Mouse (Mus musculus): ENCODE measurements around the gene Rnd3.

GRCm38 (mm10) chr2:51101187-51101586 is 47.7 kb downstream of the Rnd3 start:
- no peak for TF ChIP-seq POLR2A (IDR thresholded peaks at IDR 0.05; ENCODE audit: low read depth, low read length)
- no peak for TF ChIP-seq CTCF (conservative IDR thresholded peaks at IDR 0.05; ENCODE audit: insufficient read depth, insufficient read length, low read depth, low read length)
